Mouse (Mus musculus) liver, embryonic 14 days (tissue): ENCODE measurements around the gene Pramel3. TPM values are rescaled to one million over a fixed set of nuclear protein-coding genes. Genes with fewer than 3 reads are reported as not detected.

Experiments used
- polyA plus RNA-seq: library from polyadenylated mRNA; depleted of rRNA; stranded (reverse); fragments of >200 nt; gene quantifications from 2 replicates; pipeline ENCODE4 v1.2.3, GENCODE M21; 2012; rRNA removed

Gene Pramel3
- not detected in 2 replicates for polyA plus RNA-seq

GRCm38 (mm10) chrX:135302007-135302406, at the start of gene Pramel3:
Gene Pramel3 (plus strand): TSS chrX:135302307.

Other genes with a start within 250 kb of the Pramel3 start
- not detected in 2 replicates for gene Gm15023, start 124.7 kb upstream of the Pramel3 start, polyA plus RNA-seq
- gene Tceal6, start 91.6 kb upstream of the Pramel3 start, polyA plus RNA-seq: 0.42 TPM in 1 of 2 replicates, not detected in the other
- gene Gm5128, start 71.0 kb downstream of the Pramel3 start, polyA plus RNA-seq: not detected in 2 replicates
- gene Gm7903, start 131.5 kb downstream of the Pramel3 start, polyA plus RNA-seq: not detected in 2 replicates
- not detected in 2 replicates for gene AV320801, start 192.3 kb downstream of the Pramel3 start, polyA plus RNA-seq